In genomic region chr5:105500132-105501121, GRCm38 (mm10) we compare ENCODE assay signal across 8 mouse cellular contexts. TPM values are rescaled to one million over a fixed set of nuclear protein-coding genes. Genes with fewer than 3 reads are reported as not detected.
DNase-seq lines count a peak whose midpoint lies in the region; ATAC-seq and TF ChIP-seq lines count a peak whose summit lies in the region.

No protein-coding gene starts in this region.

- H3K9ac ChIP-seq in ES-Bruce4 (ENCODE audit: low read depth, poor library complexity, severe bottlenecking), result no peak overlapping the region
- H3K9ac ChIP-seq in forebrain, embryonic 15.5 days (replicated peaks), result no peak overlapping the region
- H3K9ac ChIP-seq in midbrain, embryonic 14.5 days (replicated peaks; ENCODE audit: low read length), result no peak overlapping the region
- no peak overlapping the region for H3K9ac ChIP-seq in heart, embryonic 12.5 days

- TF ChIP-seq EP300 in ES-Bruce4 (IDR thresholded peaks at IDR 0.05; ENCODE audit: insufficient read depth, low read depth, low read length), result peak; percentile 61

- WGBS in forebrain, embryonic 15.5 days, result 32% methylated on average over 12 of the region's 12 CpGs
- 41% methylated on average over 12 of the region's 12 CpGs for WGBS in midbrain, embryonic 14.5 days
- 51% methylated on average over 12 of the region's 12 CpGs for WGBS in heart, embryonic 12.5 days

- no peaks in the 10 kb centered on the region for H3K36me3 ChIP-seq in ES-Bruce4 (ENCODE audit: control insufficient read depth, insufficient read depth, low read length, poor library complexity, severe bottlenecking)
- no peaks in the 10 kb centered on the region for H3K36me3 ChIP-seq in forebrain, embryonic 15.5 days
- no peaks in the 10 kb centered on the region for H3K36me3 ChIP-seq in midbrain, embryonic 14.5 days (ENCODE audit: control insufficient read depth, insufficient read depth, low read length)
- H3K36me3 ChIP-seq in heart, embryonic 12.5 days, result no peaks in the 10 kb centered on the region

- peak; percentile 42 for DNase-seq in embryo, embryonic 10 days (ENCODE audit: low spot score)
- DNase-seq in embryo, embryonic 9.5 days (ENCODE audit: extremely low spot score), result no peak
- DNase-seq in midbrain, embryonic 14.5 days, result peak; percentile 55
- no peak for DNase-seq in c-Kit-positive CD71-positive TER-119-positive erythroid progenitor cells, embryonic 14.5 days (ENCODE audit: low spot score)
- DNase-seq in cerebellum, postnatal 36 days, result no peak

- H3K9me3 ChIP-seq in ES-Bruce4 (replicated peaks; ENCODE audit: control insufficient read depth, insufficient read depth, low read length, poor library complexity, severe bottlenecking), result no peaks in the 10 kb centered on the region
- H3K9me3 ChIP-seq in forebrain, embryonic 15.5 days, result no peaks in the 10 kb centered on the region
- H3K9me3 ChIP-seq in midbrain, embryonic 14.5 days (ENCODE audit: control insufficient read depth, low read length), result no peaks in the 10 kb centered on the region
- H3K9me3 ChIP-seq in heart, embryonic 12.5 days (replicated peaks), result peaks cover 3% of the 10 kb centered on the region; the same call in 1 of the 2 replicates

- peak; percentile 16 for TF ChIP-seq CTCF in ES-Bruce4 (IDR thresholded peaks at IDR 0.05; ENCODE audit: low read depth, low read length)

- TF ChIP-seq POLR2A in ES-Bruce4 (IDR thresholded peaks at IDR 0.05; ENCODE audit: insufficient read depth, low read length), result no peak

- no peak overlapping the region for H3K27ac ChIP-seq in ES-Bruce4 (ENCODE audit: insufficient read depth, low read length)
- peak overlapping the region; percentile 25; the same call in 1 of the 2 replicates for H3K27ac ChIP-seq in forebrain, embryonic 15.5 days (replicated peaks)
- peak overlapping the region; percentile 41 for H3K27ac ChIP-seq in midbrain, embryonic 14.5 days (replicated peaks; ENCODE audit: low read depth, low read length)
- H3K27ac ChIP-seq in heart, embryonic 12.5 days (ENCODE audit: poor library complexity, severe bottlenecking), result no peak overlapping the region

- peak; percentile 38 for ATAC-seq in forebrain, embryonic 15.5 days (replicated peaks)
- ATAC-seq in midbrain, embryonic 14.5 days (ENCODE audit: low FRiP score, low TSS enrichment), result peak; percentile 43; the same call in 1 of the 2 replicates
- ATAC-seq in heart, embryonic 12.5 days (ENCODE audit: insufficient number of reproducible peaks, low FRiP score), result no peak

- H3K4me3 ChIP-seq in ES-Bruce4 (ENCODE audit: low read depth, low read length), result no peak overlapping the region
- no peak overlapping the region for H3K4me3 ChIP-seq in forebrain, embryonic 15.5 days
- H3K4me3 ChIP-seq in midbrain, embryonic 14.5 days (replicated peaks; ENCODE audit: low read depth, low read length), result no peak overlapping the region
- no peak overlapping the region for H3K4me3 ChIP-seq in heart, embryonic 12.5 days

- H3K4me2 ChIP-seq in forebrain, embryonic 15.5 days (replicated peaks), result no peak overlapping the region
- H3K4me2 ChIP-seq in midbrain, embryonic 14.5 days (ENCODE audit: low read length), result no peak overlapping the region
- no peak overlapping the region for H3K4me2 ChIP-seq in heart, embryonic 12.5 days

- H3K4me1 ChIP-seq in ES-Bruce4 (ENCODE audit: control insufficient read depth, insufficient read depth, low read length), result no peaks in the 10 kb centered on the region
- peaks cover 30% of the 10 kb centered on the region for H3K4me1 ChIP-seq in forebrain, embryonic 15.5 days
- peaks cover 19% of the 10 kb centered on the region; the same call in 1 of the 2 replicates for H3K4me1 ChIP-seq in midbrain, embryonic 14.5 days (ENCODE audit: control insufficient read depth, insufficient read depth, low read length)
- H3K4me1 ChIP-seq in heart, embryonic 12.5 days (replicated peaks), result peaks cover 15% of the 10 kb centered on the region

- no peaks in the 10 kb centered on the region for H3K27me3 ChIP-seq in ES-Bruce4 (ENCODE audit: control insufficient read depth, insufficient read depth, low read length, poor library complexity, severe bottlenecking)
- H3K27me3 ChIP-seq in forebrain, embryonic 15.5 days, result peaks cover 8% of the 10 kb centered on the region; the same call in 1 of the 2 replicates
- H3K27me3 ChIP-seq in midbrain, embryonic 14.5 days (ENCODE audit: control insufficient read depth, insufficient read depth, low read length), result no peaks in the 10 kb centered on the region
- H3K27me3 ChIP-seq in heart, embryonic 12.5 days (replicated peaks), result no peaks in the 10 kb centered on the region

RNA-seq across cellular contexts. Expression of gene Lrrc8c, which starts 18.8 kb away (rescaled TPM):
- polyA plus RNA-seq in ES-Bruce4 (2011; ENCODE audit: insufficient read depth, insufficient read length, low read depth, missing spikeins), result 11.5 and 16.1 TPM in 2 replicates
- 11.4 and 12.0 TPM in 2 replicates for polyA plus RNA-seq in forebrain, embryonic 15.5 days (2015; fragmentation: Nextera tagmentation; extraction: Ambion mirVana)
- 13.0 and 16.7 TPM in 2 replicates for polyA plus RNA-seq in midbrain, embryonic 14.5 days (2014; fragmentation: Nextera tagmentation; extraction: Ambion mirVana)
- 27.1 and 35.1 TPM in 2 replicates for polyA plus RNA-seq in heart, embryonic 12.5 days (2016; fragmentation: Nextera tagmentation; extraction: Ambion mirVana)

Comparison
In these comparisons a context has a peak if more than half of its experiments do, and no peak if none do; other contexts are left out.
1. DNase-seq: peak in embryo, embryonic 10 days (single experiment) and midbrain, embryonic 14.5 days (single experiment); none in embryo, embryonic 9.5 days (single experiment), c-Kit-positive CD71-positive TER-119-positive erythroid progenitor cells, embryonic 14.5 days (single experiment) and cerebellum, postnatal 36 days (0 of 2).
2. H3K27ac ChIP-seq: peak in forebrain, embryonic 15.5 days (single experiment) and midbrain, embryonic 14.5 days (single experiment); none in ES-Bruce4 (single experiment) and heart, embryonic 12.5 days (single experiment).